Mouse (Mus musculus) CD8-positive naive resting alpha-beta T cell, adult 2 months (primary cell): Measurements from ENCODE around the gene Arhgef39.
"Not testable (repeated sequence)": the region's sequence is repeated elsewhere in the genome, so short reads cannot be mapped to it uniquely, and the experiment has no call there.

Source experiments
- DNase-seq, 2 experiments: peaks; one replicate each; pipeline ENCODE4 v3.0.0; 2022; ENCODE audit warnings: low read depth in 2 of 2, low spot score in 2 of 2

Arhgef39 gene

DNA sequence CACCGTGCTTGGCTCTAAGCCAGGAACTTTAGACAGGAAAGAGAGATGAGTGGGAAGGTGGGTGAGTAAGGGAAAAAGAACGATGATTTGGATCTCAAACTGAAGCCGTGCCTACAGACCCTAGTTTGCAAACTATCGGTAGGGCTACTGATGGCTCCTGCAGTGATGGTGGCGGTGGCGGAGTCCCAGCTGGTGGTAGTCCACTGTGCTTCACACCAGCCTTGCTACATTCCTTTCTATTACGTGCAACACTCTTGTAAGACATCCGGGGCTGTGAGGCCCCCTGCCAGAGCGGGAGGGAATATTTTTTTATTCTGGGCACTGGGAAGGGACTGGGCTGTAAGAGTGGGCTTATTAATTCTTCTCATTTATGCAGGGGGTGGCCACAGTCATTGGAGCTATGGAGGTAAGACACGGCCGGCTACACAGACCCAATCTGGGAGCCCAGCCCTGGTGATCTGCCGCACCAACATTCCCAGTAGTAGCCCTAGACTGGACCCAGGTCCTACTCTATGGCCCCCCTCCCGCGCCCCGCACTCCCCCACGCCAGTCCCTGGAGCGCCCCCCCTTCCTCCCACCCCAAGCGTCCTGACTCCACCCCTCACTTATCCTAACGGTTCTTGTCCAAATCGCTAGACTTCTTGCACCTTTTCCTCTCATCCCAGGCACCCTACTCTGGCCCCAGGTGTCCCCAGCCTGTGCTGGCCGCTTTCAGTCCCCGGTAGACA, 8.6 kb upstream of the Arhgef39 start:
- DNase-seq = no peak

DNA sequence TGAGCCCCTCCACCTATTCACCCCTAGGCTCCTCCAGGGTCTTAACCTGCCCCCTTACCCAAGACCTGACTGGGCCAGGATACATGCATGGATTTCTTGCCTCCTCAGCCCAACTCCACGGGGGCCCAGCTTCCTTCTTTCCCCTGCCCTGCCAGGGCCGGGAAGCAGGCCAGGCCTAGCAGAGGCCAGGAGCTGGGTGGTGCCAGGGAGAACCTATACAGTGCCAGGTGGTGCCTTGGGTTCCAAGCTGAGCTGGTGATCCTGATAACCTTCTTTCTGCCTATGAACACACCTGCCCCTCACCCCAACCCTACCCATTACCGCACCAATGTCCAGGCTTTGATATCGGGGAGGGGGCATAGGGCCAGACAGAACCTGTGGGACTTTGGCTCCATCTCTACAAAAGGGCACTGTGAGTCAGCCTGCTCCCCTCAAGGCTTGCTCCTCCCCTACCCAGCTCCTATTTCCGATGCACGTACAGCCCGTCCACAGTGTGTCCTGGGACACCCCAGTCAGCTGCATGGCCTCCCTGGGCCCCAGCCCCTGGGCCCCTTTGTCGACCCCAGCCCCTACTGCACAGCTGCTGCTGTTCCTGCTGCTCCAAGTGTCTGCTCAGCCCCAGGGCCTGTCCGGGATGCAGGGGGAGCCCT, 7.2 kb upstream of the Arhgef39 start, which contains the start of gene Car9:
TSS of gene Car9 (plus strand) at position 431 of the 650 bp plus-strand sequence.
- no peak for DNase-seq

DNA sequence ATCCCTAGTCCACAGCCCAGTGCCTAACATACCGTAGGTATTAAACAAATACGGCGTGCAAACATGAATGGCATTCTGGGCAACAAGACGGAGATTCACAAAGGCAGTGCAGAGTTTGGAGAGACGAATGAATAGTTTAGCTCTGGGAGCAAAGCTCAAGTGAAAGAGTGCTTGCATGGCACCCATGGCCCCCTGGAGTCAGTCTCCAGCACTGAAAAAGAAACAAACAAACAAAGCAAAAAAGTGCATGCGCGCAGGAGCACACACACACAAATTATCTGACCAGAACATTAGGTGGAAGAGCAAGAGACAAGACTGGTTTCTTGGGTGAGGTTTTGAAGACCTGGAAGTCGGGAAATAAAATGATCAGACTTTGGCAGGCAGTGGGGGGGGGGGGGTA, 6.6 kb upstream of the Arhgef39 start:
- no peak for DNase-seq

DNA sequence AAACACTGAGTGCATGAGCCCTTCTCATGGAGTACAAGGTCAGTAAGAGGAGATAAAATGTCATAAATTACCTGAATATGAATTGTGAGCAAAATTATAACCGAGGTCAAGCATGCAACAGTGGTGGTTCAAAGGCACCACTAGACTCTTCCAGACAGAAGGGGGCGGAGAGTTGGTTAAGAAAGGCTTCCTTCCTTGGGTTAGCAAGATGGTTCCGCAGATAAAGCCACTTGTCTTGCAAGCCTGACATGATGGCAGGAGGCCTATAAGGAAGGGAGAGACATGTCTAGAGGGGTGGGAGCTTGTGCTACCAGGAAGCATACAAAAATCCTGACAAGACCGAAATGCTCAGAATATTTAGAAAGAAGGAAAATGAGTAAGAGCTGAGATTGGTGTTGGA, 4.8 kb upstream of the Arhgef39 start:
- DNase-seq = no peak

DNA sequence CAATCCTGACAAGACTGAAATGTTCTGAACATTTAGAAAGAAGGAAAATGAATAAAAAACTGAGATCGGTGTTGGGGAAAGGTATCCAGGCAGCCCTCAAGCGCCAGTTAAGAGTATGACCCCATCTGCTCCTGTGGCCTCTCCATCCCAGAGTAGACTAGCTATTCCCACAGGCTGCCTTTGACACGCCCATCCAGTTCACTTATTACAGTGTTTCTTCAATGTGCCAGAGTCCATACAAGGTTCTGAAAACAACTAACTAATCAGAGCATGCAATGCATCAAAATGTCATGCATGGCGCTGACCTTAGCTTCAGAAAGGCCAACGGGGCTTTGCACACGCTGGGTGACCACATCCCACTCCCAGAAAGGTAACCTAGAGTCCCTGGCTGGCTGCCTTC, 4.0 kb upstream of the Arhgef39 start:
- DNase-seq = no peak

DNA sequence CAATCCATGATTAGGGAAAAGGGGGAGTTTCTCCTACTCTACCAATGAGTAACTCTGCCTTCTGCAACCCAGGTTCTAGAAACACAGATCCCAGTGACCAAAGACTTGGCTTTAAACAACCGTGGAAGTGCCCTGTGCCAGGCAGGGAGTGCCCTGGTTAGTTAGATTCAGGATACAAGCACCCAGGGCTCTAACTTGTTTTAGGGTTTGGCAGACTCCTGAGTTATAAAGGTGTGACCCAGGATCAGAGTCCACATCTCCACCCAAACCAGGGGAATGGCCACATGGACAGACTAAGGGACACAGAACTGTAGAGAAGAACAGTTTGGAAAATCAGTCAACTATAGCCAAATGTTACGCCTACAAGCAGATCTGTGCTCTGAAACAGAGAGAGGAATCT, 3.5 kb upstream of the Arhgef39 start:
- DNase-seq = no peak

DNA sequence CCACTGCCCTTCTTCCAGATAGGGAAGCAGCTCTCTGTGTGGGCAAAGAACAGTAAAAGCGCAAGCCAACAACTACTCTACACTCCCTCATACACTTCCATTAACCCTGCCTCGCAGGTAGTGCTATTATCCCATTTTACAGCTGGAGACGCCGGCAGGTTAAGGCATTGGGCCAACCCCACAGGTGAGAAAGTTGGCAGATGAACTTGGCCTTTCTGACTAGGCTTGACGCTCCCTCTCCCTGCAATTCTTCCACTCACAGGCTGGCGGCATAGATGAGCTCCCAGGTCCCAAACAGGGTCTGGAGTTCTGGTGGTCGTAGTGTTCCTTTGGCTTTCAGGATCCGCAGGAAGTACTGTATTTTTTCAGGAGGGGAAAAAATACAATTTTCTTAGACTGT, 512 bp downstream of the Arhgef39 start:
- DNase-seq = no peak

DNA sequence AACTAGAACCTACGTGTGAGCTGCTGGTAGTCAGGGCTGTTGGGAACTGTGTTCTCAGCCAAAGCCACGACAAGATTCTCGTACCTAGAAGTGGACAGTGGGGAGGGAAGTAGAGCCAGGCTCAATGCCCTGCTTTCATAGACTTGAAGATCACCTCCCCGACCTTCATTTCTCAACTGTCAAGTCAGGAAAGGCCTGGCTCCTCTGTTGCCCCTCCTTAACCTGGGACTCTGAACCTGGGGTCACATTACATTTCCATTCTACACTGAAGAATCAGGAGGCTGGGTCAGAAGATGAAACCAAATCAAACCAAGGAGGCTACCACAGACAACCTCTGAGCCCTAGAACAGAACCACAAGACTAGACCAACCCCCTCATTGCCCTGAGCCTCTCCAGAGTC, 1.5 kb downstream of the Arhgef39 start:
- no peak for DNase-seq

DNA sequence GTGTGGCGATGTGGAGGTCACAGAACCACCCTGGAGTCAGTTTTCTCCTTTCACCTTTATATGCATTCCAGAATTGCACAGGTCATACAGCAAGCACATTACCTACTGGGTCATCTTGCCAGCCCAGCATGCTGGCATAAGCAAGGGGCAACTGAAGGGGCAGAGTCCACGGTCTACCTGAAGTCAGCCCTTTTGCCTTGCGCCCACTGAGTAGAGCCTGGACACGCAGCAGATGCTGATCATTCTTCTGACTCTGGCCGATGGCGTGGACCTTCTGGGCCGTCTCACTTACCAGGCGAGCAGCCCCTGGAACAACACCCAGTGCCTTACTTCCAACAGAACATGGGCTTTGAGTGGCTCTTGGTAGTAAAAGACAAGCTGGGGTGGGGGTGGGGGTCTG, 2.1 kb downstream of the Arhgef39 start:
- DNase-seq = no peak

DNA sequence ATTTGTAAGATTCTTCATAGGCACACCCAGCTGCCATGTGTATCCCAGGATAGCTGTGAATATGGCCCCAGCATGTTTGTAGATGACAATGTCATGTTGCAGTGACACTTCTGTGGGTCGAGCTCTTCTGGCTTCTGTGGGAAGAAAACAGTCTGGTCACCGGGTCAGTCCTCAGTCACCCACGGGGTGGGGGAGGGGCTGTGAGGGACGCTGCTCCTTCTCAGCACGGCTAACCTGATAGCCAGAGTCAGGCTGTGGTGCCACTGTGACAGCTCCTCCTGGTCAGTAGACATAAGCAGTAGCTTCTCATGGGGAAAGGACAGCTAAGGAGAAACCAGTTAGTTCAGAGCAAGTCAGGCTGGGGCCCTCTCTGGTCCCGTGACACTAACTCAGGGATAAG, 2.9 kb downstream of the Arhgef39 start:
- DNase-seq = no peak

DNA sequence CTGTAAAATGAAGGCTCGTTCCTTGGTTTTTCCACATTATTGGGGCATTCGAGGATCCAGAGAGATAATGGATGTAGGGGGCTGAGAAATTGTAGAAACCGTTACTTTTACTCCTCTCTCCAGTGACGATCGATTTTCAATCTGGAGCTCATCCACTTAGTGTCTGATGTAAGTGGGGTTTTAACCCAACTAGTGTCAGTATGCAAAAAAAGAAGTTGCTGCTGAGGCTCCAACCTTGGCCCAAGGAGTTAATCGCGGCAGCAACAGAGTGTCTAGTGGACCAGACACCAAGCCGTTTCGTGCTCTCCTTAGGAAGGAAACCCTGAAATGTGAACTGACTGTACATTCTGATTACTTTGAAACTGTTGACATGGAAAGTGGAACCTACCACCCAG, 5.7 kb downstream of the Arhgef39 start:
- no peak for DNase-seq

DNA sequence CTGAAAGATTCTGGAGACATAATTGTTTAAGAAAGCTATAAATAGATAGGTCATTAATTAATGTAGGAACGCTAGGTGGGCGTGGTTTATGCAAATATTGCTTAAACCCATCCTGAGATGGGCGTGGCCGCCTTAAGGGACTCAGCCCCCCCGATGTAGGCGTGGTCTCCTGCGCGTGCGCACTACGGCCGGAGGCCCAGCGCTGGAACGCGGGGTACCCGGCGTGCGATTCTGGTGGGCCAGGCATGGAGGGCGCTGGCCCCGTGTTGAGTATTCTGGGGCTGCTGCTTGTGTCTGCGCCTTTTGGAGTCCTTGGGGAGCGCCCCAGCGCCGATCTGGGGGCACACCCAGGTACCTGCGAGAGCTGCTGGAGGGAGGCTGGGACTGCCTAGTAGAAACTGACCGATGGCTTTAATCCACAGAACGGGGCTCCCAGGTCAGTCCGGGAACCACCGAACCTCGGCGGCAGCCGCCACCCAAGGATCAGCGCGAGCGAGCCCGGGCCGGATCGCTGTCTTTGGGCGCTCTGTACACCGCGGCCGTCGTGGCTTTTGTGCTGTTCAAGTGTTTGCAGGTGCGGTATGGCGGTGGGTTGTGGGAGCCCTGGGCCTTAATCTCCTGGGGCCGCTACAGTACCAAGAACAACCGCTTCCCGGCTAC, 6.2 kb downstream of the Arhgef39 start:
- DNase-seq = peak; percentile 99

DNA sequence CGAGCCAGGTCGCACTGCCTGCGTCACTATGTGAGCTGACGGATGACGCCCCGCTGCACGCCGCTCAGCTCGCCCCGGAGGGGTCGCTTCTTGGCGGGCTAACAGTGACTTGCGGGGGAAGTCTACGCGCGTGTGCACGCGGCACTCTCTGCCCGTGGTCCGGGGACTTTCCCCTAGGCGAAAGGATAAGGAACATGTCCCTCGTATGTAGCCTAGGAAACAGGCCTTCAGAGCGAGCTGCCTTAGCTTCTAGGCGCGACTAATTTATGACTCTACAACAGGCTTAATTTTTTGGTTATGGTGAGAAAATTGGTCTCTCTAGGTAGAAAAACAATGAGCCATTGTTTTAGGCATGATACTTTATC, 6.7 kb downstream of the Arhgef39 start, which contains the start of gene Ccdc107:
TSS of gene Ccdc107 (plus strand) at position 80 of the 365 bp plus-strand sequence.
- DNase-seq = peak; percentile 89 to 93

DNA sequence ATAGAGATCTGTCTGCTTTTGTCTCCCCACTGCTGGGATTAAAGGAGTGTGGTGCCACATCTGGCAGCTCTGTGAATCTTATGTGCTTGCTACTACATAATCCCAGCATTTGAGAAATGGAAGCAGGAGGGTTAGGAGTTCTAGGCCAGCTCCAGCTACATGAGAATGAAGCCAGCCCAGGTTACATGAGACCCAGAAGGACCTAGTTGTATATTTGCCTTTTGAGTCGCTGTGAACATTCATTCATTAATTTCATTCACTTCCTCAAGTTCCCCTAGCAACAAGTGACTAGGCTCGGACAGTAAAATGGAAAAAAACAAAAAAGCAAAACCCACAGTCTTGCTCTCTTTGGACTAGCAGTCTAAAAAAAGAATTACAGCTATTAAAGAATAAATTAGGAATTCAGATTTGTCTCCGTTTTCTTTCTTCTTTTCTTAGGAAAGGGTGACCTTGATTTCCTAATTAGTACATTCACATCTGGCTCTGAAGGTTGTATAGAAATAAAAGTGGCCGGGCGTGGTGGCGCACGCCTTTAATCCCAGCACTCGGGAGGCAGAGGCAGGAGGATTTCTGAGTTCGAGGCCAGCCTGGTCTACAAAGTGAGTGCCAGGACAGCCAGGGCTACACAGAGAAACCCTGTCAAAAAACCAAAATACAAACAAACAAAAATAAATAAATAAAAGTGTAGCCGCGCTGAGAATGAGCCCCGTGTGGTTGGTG, 7.2 kb downstream of the Arhgef39 start:
- peak in 1 of 2 experiments; percentile 35 for DNase-seq

DNA sequence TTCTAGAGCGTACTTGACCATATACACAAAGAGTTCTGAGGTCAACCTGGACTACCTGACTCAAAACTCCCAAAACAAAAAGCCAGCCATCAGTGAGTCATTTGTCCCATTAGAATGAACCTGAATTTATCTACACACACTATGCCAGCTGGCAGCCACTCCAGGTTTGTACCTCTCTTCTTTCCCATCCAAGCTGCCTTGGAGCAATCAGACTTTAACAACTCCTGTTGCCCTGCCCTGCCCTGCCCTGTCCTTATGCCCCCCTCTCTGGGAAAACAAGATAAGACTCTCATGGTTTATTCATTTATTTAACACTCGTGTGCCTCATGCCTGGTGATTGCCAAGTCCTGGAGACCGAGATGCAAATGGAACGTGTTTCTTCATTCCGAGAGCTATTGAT, 8.7 kb downstream of the Arhgef39 start:
- DNase-seq = no peak

DNA sequence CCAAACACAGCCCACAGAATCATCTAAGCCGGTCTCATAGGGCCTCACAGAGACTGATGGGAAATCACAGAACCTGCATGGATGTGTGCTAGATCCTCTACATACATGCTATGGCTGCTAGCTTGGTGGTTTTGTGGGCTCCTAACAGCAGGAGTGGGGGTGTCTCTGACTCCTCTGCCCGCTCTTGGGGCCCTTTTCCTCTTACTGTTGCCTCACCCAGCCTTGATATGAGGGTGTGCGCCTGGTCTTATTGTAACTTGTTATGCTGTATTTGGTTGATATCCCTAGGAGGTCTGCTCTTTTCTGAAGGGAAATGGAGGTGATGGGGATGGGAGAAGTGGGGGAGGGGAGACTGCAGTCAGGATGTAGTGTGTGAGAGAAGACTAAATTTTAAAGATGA, 9.9 kb downstream of the Arhgef39 start:
- DNase-seq = no peak

DNA sequence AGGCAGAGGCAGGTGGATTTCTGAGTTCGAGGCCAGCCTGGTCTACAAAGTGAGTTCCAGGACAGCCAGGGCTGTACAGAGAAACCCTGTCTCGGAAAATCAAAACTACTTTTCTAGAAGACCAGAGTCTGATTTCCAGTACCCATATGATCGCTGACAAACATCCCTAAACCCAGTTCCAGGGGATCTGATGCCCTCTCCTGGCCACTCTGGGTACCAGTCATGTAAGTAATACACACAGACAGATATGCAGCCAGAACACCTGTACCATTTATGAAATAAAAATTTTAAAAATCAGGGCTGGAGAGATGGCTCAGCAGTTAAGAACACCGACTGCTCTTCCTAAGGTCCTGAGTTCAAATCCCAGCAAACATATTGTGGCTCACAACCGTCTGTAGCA, 13.8 kb downstream of the Arhgef39 start:
- not testable (repeated sequence) for DNase-seq

DNA sequence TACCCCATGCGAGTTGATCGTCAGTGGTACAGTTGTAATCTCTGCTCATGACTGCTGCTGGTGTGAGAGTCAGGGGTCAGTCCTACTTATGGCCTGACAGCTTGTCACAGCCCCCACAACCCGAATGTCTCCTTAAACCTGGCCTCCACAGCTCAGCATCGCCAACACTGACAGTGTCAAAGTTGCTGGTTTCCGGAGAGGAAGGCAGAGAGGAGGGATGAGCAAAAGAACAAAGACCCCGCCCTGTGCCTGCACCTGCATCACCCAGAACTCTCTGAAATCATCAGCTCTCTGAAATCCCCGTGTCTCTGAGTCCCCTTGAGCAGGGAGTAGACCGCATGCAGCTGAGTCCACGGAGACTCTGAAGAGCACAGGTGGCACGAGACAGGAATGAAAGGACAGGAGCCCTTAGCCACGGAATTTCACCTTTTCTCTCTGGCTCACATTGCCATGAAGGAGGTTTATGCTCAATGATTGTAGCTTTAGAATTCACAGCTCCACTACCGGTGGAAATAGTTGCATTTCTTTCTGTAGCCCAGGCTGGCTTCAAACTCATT, 15.9 kb downstream of the Arhgef39 start, which contains the start of gene Sit1:
TSS of gene Sit1 (minus strand) at position 200 of the 557 bp plus-strand sequence.
- DNase-seq = peak; percentile 61 to 62

DNA sequence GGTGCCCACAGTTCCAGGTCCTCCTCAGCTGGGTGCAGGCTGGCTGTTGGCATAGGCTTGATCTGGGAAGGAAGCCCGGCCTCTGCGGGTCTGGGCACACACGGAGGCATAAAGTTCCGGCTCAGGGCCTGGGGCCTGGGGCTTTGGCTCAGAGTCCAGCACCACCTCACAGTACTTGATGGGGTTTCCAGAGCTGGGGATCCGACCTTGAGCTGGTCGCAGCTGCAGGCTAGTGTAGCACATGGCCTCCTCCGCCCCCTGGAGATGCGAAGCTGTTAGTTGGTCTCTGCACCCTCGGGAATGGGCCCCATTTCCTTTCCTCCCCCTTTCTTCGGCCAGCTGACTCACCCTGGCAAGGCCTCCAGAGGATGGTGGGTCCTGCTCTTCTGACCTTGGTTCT, 16.9 kb downstream of the Arhgef39 start:
- DNase-seq = no peak

DNA sequence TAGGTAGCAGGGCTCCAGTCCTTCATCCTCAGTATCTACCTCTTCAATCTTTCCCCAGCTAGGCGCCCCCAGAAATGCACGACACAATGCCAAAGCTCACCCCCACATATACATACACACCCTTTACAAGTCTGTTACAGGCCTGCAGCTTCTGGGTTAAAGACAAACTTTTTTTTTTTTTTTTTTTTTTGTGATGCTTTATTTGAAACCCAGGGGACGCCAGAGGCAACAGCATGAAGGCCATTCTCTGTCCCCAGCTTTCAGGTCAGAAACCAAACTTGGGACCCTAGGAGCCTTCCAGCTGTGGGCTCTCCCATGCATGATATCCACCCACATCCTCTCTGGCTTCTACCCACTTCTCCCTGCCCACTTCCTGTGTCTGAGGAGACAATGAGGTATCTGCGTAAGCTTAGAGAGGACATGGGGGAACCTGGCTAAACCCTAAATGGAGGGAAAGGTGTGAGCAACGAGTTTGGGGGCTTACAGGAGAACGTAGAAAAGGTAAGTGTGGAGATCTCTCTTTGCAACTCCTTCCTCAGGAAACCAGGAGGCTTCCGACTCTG, 17.5 kb downstream of the Arhgef39 start:
- peak in 1 of 2 experiments; percentile 54 for DNase-seq

DNA sequence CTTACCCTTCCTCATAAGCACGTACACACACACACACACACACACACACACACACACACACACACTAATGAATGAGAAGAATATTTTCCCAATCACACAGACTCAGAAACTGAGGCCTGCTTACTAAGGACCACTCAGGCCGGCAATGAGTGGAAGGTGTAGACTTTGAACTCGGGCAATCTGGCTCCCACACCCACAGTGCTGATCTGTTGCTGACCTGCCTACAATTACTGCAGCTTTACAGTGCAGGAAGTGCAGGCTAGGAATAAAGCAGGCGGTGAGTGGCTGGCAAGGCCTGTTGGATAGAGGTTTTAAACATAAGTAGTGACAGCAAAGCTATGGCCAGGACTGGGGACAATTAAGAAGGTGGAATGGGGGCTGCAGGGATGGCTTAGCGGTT, 18.5 kb downstream of the Arhgef39 start:
- no peak for DNase-seq
